Mouse (Mus musculus) kidney, postnatal 0 days (tissue): Measurements from ENCODE around the gene Tpk1. TPM values are rescaled to one million over a fixed set of nuclear protein-coding genes. Genes with fewer than 3 reads are reported as not detected.

Source experiments
- ATAC-seq: fragments of 200-750 bp; cut with Nextera tagmentation; replicated peaks from 2 replicates; pipeline ENCODE4 v1.8.0; 2017; ENCODE audit warnings: low read depth, moderate number of reproducible peaks, moderate TSS enrichment, moderate library complexity; ENCODE audit not compliant: low FRiP score
- DNase-seq: peaks from one replicate; pipeline ENCODE4 v3.0.0-alpha.2; 2016; ENCODE audit warnings: low spot score
- H3K27ac ChIP-seq: fragments of 300-500 bp; sonication (generic); 2 replicates; pipeline ENCODE4 v1.5.1; 2014; ENCODE audit warnings: mild to moderate bottlenecking
- H3K27me3 ChIP-seq: fragments of 300-500 bp; sonication (generic); 2 replicates; pipeline ENCODE4 v1.6.1; 2014; ENCODE audit warnings: low read length, mixed read lengths; ENCODE audit not compliant: insufficient read depth
- H3K36me3 ChIP-seq: fragments of 300-500 bp; sonication (generic); 2 replicates; pipeline ENCODE4 v1.6.1; 2014; ENCODE audit warnings: low read length, mixed read lengths; ENCODE audit not compliant: insufficient read depth
- H3K4me1 ChIP-seq: fragments of 300-500 bp; sonication (generic); replicated peaks from 2 replicates; pipeline ENCODE4 v1.6.1; 2014; ENCODE audit warnings: antibody characterized with exemption, low read length, mixed read lengths; ENCODE audit not compliant: insufficient read depth
- H3K4me2 ChIP-seq: fragments of 300-500 bp; sonication (generic); 2 replicates; pipeline ENCODE4 v1.6.1; 2014; ENCODE audit warnings: mild to moderate bottlenecking, low read length, moderate library complexity, mixed read lengths
- H3K4me3 ChIP-seq: fragments of 300-500 bp; sonication (generic); replicated peaks from 2 replicates; pipeline ENCODE4 v1.5.1; 2014; ENCODE audit warnings: low read depth, low read length
- H3K9ac ChIP-seq: fragments of 300-500 bp; sonication (generic); 2 replicates; pipeline ENCODE4 v1.6.1; 2014; ENCODE audit warnings: low read depth, low read length
- H3K9me3 ChIP-seq: fragments of 300-500 bp; sonication (generic); replicated peaks from 2 replicates; pipeline ENCODE4 v1.6.1; 2016; ENCODE audit warnings: low read length, inconsistent platforms, mixed read lengths
- CTCF ChIP-seq: IDR thresholded peaks from 2 replicates; pipeline ENCODE4 v1.5.1; 2016; ENCODE audit warnings: antibody characterized with exemption, low read depth, mild to moderate bottlenecking, moderate library complexity
- WGBS: fragments of 180-500 bp; shearing (Covaris S2); extraction: QIAGEN DNeasy Blood & Tissue Kit; methylation state at CpG from one replicate; pipeline ENCODE4 v1.1.7; 2014; 5-methylcytosine and 5-hydroxymethylcytosine counted together
- polyA plus RNA-seq: library from polyadenylated mRNA; unstranded; fragments of >200 nt; fragmentation: Nextera tagmentation; extraction: Ambion mirVana; gene quantifications from 2 replicates; pipeline ENCODE4 v1.2.1, GENCODE M21; 2015

Tpk1 gene
- polyA plus RNA-seq, 1 experiment from 2014 or later: 29.5 TPM

DNA sequence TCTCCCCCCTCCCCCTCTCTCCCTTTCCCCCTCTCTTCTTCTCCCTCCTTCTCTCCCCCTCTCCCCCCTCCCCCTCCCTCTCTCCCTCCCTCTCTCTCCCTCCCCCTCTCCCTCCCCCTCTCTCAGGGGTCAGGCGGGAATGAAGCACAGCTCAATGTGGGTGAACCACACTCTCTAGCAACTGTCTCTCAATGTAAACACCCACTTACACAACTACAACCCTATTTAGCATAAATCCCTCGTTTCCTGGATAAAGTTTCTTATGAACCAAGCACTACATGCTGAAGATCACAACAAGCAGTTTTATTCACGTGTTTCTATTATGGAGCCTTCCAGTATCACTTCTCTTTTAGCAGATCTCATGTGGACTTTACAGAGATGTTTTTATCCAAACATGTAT lies 281.8 kb downstream of the Tpk1 start:
- no peak for DNase-seq
- Histone ChIP-seq H3K9me3 (no peaks in the 10 kb centered on the region), H3K4me2 (no peak overlapping the region), H3K36me3 (no peaks in the 10 kb centered on the region), H3K4me1 (no peaks in the 10 kb centered on the region), H3K4me3 (no peak overlapping the region), H3K27me3 (no peaks in the 10 kb centered on the region), H3K9ac (no peak overlapping the region), H3K27ac (no peak overlapping the region)
- ATAC-seq: no peak
- WGBS: 75% methylated on average over 3 of the region's 3 CpGs
- TF ChIP-seq CTCF: no peak

DNA sequence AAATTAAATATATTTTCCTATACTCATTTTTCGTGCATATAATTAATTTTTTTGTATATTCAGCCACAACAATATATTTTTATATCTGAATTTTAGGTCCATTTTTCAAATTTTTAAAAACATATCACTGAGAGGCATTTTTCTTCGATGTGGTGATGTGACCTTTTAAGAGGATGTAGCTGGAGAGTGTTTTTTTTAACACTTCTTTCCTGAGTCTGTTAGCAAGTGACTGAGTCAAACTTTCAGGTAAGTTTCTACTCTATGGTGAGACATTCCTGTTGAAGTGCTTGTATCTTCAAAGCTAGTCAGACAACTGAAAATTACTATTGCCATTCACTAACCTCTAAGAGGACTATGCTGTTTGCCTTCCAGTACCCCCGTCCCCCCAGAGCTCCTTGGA lies 283.3 kb downstream of the Tpk1 start:
- Histone ChIP-seq H3K4me3 (no peak overlapping the region), H3K27me3 (no peaks in the 10 kb centered on the region), H3K36me3 (no peaks in the 10 kb centered on the region), H3K27ac (no peak overlapping the region), H3K4me1 (no peaks in the 10 kb centered on the region), H3K9me3 (no peaks in the 10 kb centered on the region), H3K9ac (no peak overlapping the region), H3K4me2 (no peak overlapping the region)
- TF ChIP-seq CTCF: no peak
- 90% methylated on average over 3 of the region's 3 CpGs for WGBS
- DNase-seq (no peak), ATAC-seq (no peak)

DNA sequence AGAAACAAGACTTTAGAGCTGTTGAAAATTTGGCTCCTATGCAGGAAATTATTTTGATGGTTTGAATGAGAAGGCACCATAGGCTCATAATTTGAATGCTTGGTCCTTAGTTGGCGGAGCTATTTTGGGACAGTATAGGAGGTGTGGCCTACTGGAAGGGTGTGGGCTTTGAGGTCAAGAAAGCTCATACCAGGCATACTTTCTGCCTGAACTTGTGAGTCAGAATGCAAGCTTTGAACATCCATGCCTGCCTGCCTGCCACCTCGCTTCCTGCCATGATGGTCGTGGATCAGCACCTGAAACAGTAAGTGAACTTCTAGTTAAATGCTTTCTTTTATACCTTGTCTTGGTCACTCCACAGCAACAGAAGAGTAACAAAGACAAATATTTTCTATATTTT lies 283.8 kb downstream of the Tpk1 start:
- H3K36me3 ChIP-seq: no peaks in the 10 kb centered on the region
- no peak overlapping the region for H3K4me2 ChIP-seq
- H3K27ac ChIP-seq: no peak overlapping the region
- no peak for TF ChIP-seq CTCF
- H3K9me3 ChIP-seq: no peaks in the 10 kb centered on the region
- H3K4me3 ChIP-seq: no peak overlapping the region
- no peaks in the 10 kb centered on the region for H3K4me1 ChIP-seq
- DNase-seq (no peak), ATAC-seq (no peak)
- WGBS: 71% methylated on average over 3 of the region's 3 CpGs
- H3K9ac ChIP-seq: no peak overlapping the region
- no peaks in the 10 kb centered on the region for H3K27me3 ChIP-seq

- 35% methylated on average over 5 of the region's 5 CpGs for WGBS
Measured at GRCm38 (mm10) chr6:43373206-43373605, 292.9 kb downstream of the Tpk1 start.

DNA sequence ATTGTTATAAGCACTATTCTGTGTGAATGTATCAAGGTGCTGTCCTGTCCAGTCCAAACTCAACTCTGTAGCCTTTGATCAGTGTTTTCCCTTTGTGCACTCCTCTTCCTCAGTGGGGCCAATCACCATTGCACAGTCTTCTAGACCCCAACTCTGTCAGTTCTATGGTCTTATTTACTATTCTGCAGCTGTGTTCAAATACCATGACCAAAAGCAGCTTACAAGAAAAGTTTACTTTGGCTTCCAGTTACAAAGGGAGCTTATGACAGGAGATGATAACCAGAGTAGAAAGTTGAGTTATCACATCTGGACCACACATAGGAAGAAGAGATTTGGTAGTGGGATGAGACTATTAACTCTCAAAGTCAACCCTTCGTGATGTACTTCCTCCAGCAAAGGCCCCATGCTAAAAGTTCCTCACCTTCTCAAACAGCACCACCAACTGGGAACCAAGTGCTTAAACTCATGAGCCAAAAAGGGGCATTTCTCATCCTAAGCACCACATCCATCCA lies 298.6 kb downstream of the Tpk1 start:
- Histone ChIP-seq H3K36me3 (no peaks in the 10 kb centered on the region), H3K9me3 (no peaks in the 10 kb centered on the region), H3K4me2 (no peak overlapping the region), H3K27me3 (no peaks in the 10 kb centered on the region), H3K9ac (no peak overlapping the region), H3K4me1 (no peaks in the 10 kb centered on the region), H3K4me3 (no peak overlapping the region), H3K27ac (no peak overlapping the region)
- ATAC-seq: no peak
- 39% methylated on average over 1 of the region's 1 CpGs for WGBS
- DNase-seq: peak; percentile 66
- TF ChIP-seq CTCF: no peak; the same call in 1 of the 2 replicates

More at GRCm38 (mm10) chr6:43373206-43373605, 292.9 kb downstream of the Tpk1 start:
- no peaks in the 10 kb centered on the region for H3K4me1 ChIP-seq
- DNase-seq: no peak
- no peak for TF ChIP-seq CTCF
- no peaks in the 10 kb centered on the region for H3K36me3 ChIP-seq
- H3K4me3 ChIP-seq: no peak overlapping the region
- H3K27me3 ChIP-seq: no peaks in the 10 kb centered on the region
- H3K9me3 ChIP-seq: no peaks in the 10 kb centered on the region
- H3K27ac ChIP-seq: no peak overlapping the region
- H3K4me2 ChIP-seq: no peak overlapping the region
- ATAC-seq: no peak
- H3K9ac ChIP-seq: no peak overlapping the region

- Histone ChIP-seq H3K27me3 (no peaks in the 10 kb centered on the region), H3K4me1 (no peaks in the 10 kb centered on the region), H3K9ac (no peak overlapping the region), H3K9me3 (no peaks in the 10 kb centered on the region), H3K27ac (no peak overlapping the region), H3K4me2 (no peak overlapping the region), H3K4me3 (no peak overlapping the region), H3K36me3 (no peaks in the 10 kb centered on the region)
- DNase-seq (no peak), ATAC-seq (no peak)
- 89% methylated on average over 2 of the region's 2 CpGs for WGBS
- no peak for TF ChIP-seq CTCF
Measured at GRCm38 (mm10) chr6:43366952-43367351, 299.1 kb downstream of the Tpk1 start.

DNA sequence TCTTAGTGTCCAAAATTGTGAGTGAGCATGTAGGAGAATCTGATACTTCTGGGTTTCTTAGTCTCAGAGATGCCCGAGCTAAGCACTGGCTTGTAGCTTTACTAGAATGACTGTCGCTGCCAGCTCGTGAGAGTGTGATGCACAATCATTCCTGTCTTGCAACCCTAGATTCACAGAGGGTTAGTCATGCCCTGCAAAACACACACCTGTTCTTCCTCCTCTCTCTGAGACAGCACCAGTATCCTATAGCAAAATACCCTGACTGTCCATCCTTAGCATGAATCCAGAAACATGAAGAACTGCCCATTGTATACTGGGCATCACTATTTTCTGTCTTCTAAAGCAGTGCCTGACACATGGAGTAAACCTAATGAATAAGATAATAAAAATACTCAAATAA lies 302.2 kb downstream of the Tpk1 start:
- 66% methylated on average over 3 of the region's 3 CpGs for WGBS
- no peaks in the 10 kb centered on the region for H3K4me1 ChIP-seq
- no peaks in the 10 kb centered on the region for H3K9me3 ChIP-seq
- H3K9ac ChIP-seq: no peak overlapping the region
- no peak for TF ChIP-seq CTCF
- DNase-seq (no peak), ATAC-seq (no peak)
- H3K27ac ChIP-seq: no peak overlapping the region
- no peak overlapping the region for H3K4me2 ChIP-seq
- H3K4me3 ChIP-seq: no peak overlapping the region
- no peaks in the 10 kb centered on the region for H3K27me3 ChIP-seq
- no peaks in the 10 kb centered on the region for H3K36me3 ChIP-seq
